22 mouse cellular contexts compared by ENCODE assay signal in the genomic region with DNA sequence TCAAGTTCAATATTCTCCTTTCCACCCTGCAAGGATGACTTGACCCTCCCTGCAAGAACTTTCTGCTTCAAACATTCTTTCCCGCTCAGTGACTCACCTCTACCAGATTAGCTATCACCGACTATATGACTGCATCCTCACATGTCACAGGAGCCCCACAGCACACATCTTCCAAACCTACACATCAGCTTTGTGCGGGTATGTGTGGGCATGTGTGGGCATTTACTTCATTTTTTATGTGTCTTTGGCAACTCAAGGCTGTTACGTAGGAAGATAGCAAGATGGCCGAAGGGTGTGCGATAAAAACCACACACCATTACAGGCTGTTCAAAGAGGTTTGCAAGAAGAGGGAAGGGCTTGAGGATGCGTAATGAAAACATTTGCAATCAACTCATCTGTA.
"Had no signal": no experiment of that assay in that cellular context is flagged by ENCODE, and none has a peak within 500 bp of the region (broad histone marks: within the 10 kb centered on the region; RNA-seq: fewer than 3 reads in every experiment).

No protein-coding gene starts in this region.

- DNase-seq: heart, postnatal 10 days; heart, postnatal 14 days; heart, postnatal 36 days; heart, postnatal 4 days; kidney, adult 11 months; kidney, adult 18-20 months; kidney, adult 2 months; kidney, adult 8-10 months; kidney, adult 9 months; kidney, postnatal 10 days; kidney, postnatal 14 days; kidney, postnatal 25 days; kidney, postnatal 36 days; kidney, postnatal 4 days; layer of hippocampus, adult 9-11 months; layer of hippocampus, postnatal 36 days had no signal

- ATAC-seq: hindbrain, embryonic 16.5 days; hindbrain, postnatal 0 days; inflammation-experienced regulatory T-cells, adult 6 months; intestine, embryonic 15.5 days; intestine, embryonic 16.5 days; intestine, postnatal 0 days had no signal
